Mouse (Mus musculus) forebrain, postnatal 0 days (tissue): Measurements from ENCODE around the gene Cdc73. TPM values are rescaled to one million over a fixed set of nuclear protein-coding genes. Genes with fewer than 3 reads are reported as not detected.

Experiments
- ATAC-seq: fragments of 200-750 bp; cut with Nextera tagmentation; 2 replicates; pipeline ENCODE4 v1.8.0; 2017; ENCODE audit warnings: mild to moderate bottlenecking, moderate library complexity
- DNase-seq: peaks from one replicate; pipeline ENCODE4 v3.0.0-alpha.2; 2015
- H3K27ac ChIP-seq: fragments of 300-500 bp; sonication (generic); 2 replicates; pipeline ENCODE4 v1.5.1; 2014; ENCODE audit warnings: low read depth, mild to moderate bottlenecking, antibody characterized with exemption, low read length, moderate library complexity, mixed read lengths
- H3K27me3 ChIP-seq: fragments of 300-500 bp; sonication (generic); 2 replicates; pipeline ENCODE4 v1.6.1; 2014; ENCODE audit warnings: mild to moderate bottlenecking, low read length, mixed read lengths; ENCODE audit not compliant: insufficient read depth
- H3K36me3 ChIP-seq: fragments of 300-500 bp; sonication (generic); 2 replicates; pipeline ENCODE4 v1.6.1; 2014; ENCODE audit warnings: mild to moderate bottlenecking, moderate library complexity; ENCODE audit not compliant: insufficient read depth
- H3K4me1 ChIP-seq: fragments of 300-500 bp; sonication (generic); 2 replicates; pipeline ENCODE4 v1.6.1; 2014; ENCODE audit warnings: antibody characterized with exemption; ENCODE audit not compliant: insufficient read depth
- H3K4me2 ChIP-seq: fragments of 300-500 bp; sonication (generic); 2 replicates; pipeline ENCODE4 v1.6.1; 2014; ENCODE audit warnings: low read depth, mild to moderate bottlenecking, moderate library complexity
- H3K4me3 ChIP-seq: fragments of 300-500 bp; sonication (generic); 2 replicates; pipeline ENCODE4 v1.5.1; 2014; ENCODE audit warnings: low read depth, low read length, mixed read lengths
- H3K9ac ChIP-seq: fragments of 300-500 bp; sonication (generic); 2 replicates; pipeline ENCODE4 v1.6.1; 2014; ENCODE audit warnings: mild to moderate bottlenecking
- H3K9me3 ChIP-seq: fragments of 300-500 bp; sonication (generic); 2 replicates; pipeline ENCODE4 v1.6.1; 2016; ENCODE audit warnings: low read length
- CTCF ChIP-seq: sonication (generic); IDR thresholded peaks from 2 replicates; pipeline ENCODE4 v1.5.1; 2016; ENCODE audit warnings: antibody characterized with exemption, control low read depth, low read depth
- WGBS: fragments of 180-500 bp; shearing (Covaris S2); extraction: QIAGEN DNeasy Blood & Tissue Kit; methylation state at CpG from one replicate; pipeline ENCODE4 v1.1.7; 2014; 5-methylcytosine and 5-hydroxymethylcytosine counted together
- polyA plus RNA-seq: library from polyadenylated mRNA; unstranded; fragments of >200 nt; fragmentation: Nextera tagmentation; extraction: Ambion mirVana; gene quantifications from 2 replicates; pipeline ENCODE4 v1.2.1, GENCODE M21; 2015
- total RNA-seq: library from RNA; depleted of rRNA; stranded (reverse); fragments of >200 nt; gene quantifications from 2 replicates; pipeline ENCODE4 v1.2.3, GENCODE M21; 2014

The Cdc73 gene
- total and polyA plus RNA-seq, 2 experiments from 2014 or later = 10.9 to 11.2 TPM

DNA sequence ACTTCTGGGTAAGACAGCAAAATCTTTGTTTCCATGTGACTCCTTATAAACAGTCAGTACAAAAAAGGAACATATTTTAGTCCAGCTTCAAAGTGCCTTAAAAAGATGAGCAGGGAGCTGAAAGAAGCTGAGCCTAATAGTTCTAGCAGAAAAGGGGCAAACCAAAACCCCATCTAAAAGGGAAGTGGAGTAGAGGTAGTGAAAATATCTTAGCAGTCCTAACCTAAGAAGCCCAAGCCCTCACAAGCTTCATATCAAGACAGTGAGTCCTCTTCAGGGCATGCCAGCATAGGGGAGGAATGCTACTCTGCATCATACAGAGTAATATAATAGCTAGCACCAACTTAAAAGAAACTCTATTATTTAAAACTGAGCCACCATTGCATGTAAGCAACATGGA is 80.8 kb downstream of the Cdc73 start:
- DNase-seq (no peak), ATAC-seq (no peak)
- no peak overlapping the region for H3K9ac ChIP-seq
- H3K4me2 ChIP-seq = no peak overlapping the region
- no peaks in the 10 kb centered on the region for H3K27me3 ChIP-seq
- no peaks in the 10 kb centered on the region for H3K4me1 ChIP-seq
- TF ChIP-seq CTCF = no peak
- no peak overlapping the region for H3K4me3 ChIP-seq
- H3K9me3 ChIP-seq = no peaks in the 10 kb centered on the region
- peaks cover 16% of the 10 kb centered on the region for H3K36me3 ChIP-seq
- H3K27ac ChIP-seq = no peak overlapping the region

- Histone ChIP-seq H3K36me3 (peaks cover 6% of the 10 kb centered on the region; the same call in 1 of the 2 replicates), H3K4me2 (no peak overlapping the region), H3K27me3 (no peaks in the 10 kb centered on the region), H3K27ac (no peak overlapping the region), H3K4me3 (no peak overlapping the region), H3K9me3 (no peaks in the 10 kb centered on the region), H3K9ac (no peak overlapping the region), H3K4me1 (no peaks in the 10 kb centered on the region)
- ATAC-seq (no peak), DNase-seq (no peak)
- 19% methylated on average over 2 of the region's 2 CpGs for WGBS
- no peak for TF ChIP-seq CTCF
Measured at GRCm38 (mm10) chr1:143619760-143620159, 82.9 kb downstream of the Cdc73 start.

GRCm38 (mm10) chr1:143612901-143613300 is 89.8 kb downstream of the Cdc73 start:
- Histone ChIP-seq H3K9ac (no peak overlapping the region), H3K4me3 (no peak overlapping the region), H3K27ac (no peak overlapping the region), H3K36me3 (no peaks in the 10 kb centered on the region), H3K4me1 (no peaks in the 10 kb centered on the region), H3K9me3 (no peaks in the 10 kb centered on the region), H3K27me3 (no peaks in the 10 kb centered on the region), H3K4me2 (no peak overlapping the region)
- ATAC-seq (no peak), DNase-seq (no peak)
- TF ChIP-seq CTCF = no peak
- WGBS = 94% methylated on average over 2 of the region's 2 CpGs

DNA sequence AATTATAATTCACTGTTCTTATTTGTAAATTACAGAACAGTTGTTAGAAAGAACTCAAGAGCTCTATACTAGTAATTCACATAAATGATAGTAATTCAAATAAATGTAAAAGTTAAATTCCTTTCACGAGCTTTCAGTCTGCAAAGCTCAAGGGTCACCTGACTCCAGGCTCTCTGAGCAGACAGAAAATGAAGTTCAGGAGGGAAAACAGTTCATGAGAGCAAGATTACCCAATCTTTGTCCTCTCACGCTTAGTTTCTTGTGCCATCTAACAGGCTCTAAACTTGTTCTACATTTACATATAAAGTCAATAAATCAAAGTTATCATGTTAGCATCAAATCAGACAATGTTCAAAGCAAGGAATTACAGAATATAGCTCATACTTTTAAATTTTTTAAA is 93.8 kb downstream of the Cdc73 start:
- Histone ChIP-seq H3K4me2 (no peak overlapping the region), H3K27me3 (no peaks in the 10 kb centered on the region), H3K27ac (no peak overlapping the region), H3K9ac (no peak overlapping the region), H3K4me1 (no peaks in the 10 kb centered on the region), H3K4me3 (no peak overlapping the region), H3K36me3 (no peaks in the 10 kb centered on the region), H3K9me3 (no peaks in the 10 kb centered on the region)
- ATAC-seq = no peak
- TF ChIP-seq CTCF = no peak
- WGBS = 79% methylated on average over 2 of the region's 2 CpGs
- DNase-seq = no peak

GRCm38 (mm10) chr1:143596864-143597263 is 105.8 kb downstream of the Cdc73 start:
- no peak overlapping the region for H3K4me3 ChIP-seq
- H3K4me2 ChIP-seq = no peak overlapping the region
- no peaks in the 10 kb centered on the region for H3K4me1 ChIP-seq
- H3K36me3 ChIP-seq = no peaks in the 10 kb centered on the region
- no peak for DNase-seq
- no peaks in the 10 kb centered on the region for H3K27me3 ChIP-seq
- no peak for ATAC-seq
- H3K27ac ChIP-seq = no peak overlapping the region
- H3K9me3 ChIP-seq = no peaks in the 10 kb centered on the region
- H3K9ac ChIP-seq = no peak overlapping the region
- WGBS = 85% methylated on average over 2 of the region's 2 CpGs
- no peak for TF ChIP-seq CTCF

DNA sequence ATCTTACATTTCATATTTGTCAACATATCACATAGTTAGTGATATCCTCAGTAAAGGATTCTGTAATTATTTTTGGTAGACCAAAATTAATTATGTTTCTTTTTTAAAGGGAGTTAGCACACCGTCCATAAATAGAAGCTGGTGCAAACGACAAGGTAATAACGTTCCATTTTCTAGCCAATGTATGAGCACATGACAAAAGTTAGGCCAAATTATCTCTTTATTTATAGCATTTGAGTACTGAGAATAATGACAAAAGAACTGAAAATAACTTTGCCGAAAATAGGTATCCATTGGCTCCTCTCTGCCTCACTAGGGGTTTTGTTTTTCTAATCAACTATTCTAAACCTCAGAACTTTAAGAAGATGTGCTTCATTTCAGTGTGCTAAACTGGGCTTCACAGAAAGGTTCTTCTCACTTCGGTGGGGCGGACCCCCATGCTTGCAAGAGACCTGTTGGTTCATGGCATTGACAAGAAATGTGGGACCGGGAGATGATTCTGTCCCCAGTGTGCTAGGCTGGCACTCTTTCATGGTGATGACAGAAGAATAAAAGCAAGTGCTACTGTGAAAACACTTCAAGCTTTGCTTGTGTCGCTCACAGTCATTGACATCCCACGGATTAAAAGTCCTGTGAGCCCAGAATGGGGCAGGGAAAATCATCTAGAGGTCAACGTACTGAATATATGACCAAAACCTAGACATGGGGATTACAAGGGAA is 125.7 kb downstream of the Cdc73 start:
- 82% methylated on average over 10 of the region's 10 CpGs for WGBS
- Histone ChIP-seq H3K27ac (no peak overlapping the region), H3K36me3 (no peaks in the 10 kb centered on the region), H3K9ac (no peak overlapping the region), H3K4me3 (no peak overlapping the region), H3K9me3 (no peaks in the 10 kb centered on the region), H3K4me1 (no peaks in the 10 kb centered on the region), H3K4me2 (no peak overlapping the region), H3K27me3 (no peaks in the 10 kb centered on the region)
- TF ChIP-seq CTCF = no peak
- DNase-seq (no peak), ATAC-seq (no peak)

GRCm38 (mm10) chr1:143558235-143558634 is 144.5 kb downstream of the Cdc73 start:
- no peak for TF ChIP-seq CTCF
- no peaks in the 10 kb centered on the region for H3K4me1 ChIP-seq
- no peak overlapping the region for H3K4me2 ChIP-seq
- no peak for DNase-seq
- no peak overlapping the region for H3K4me3 ChIP-seq
- H3K9me3 ChIP-seq = no peaks in the 10 kb centered on the region
- no peaks in the 10 kb centered on the region for H3K27me3 ChIP-seq
- H3K36me3 ChIP-seq = no peaks in the 10 kb centered on the region
- ATAC-seq = no peak
- H3K9ac ChIP-seq = no peak overlapping the region
- no peak overlapping the region for H3K27ac ChIP-seq
- WGBS = 84% methylated on average over 1 of the region's 1 CpGs
